Mouse (Mus musculus) liver, embryonic 16.5 days (tissue): ENCODE results near the gene Tph1. TPM values are rescaled to one million over a fixed set of nuclear protein-coding genes. Genes with fewer than 3 reads are reported as not detected.

Experiments used
- ATAC-seq: fragments of 200-750 bp; cut with Nextera tagmentation; 2 replicates; pipeline ENCODE4 v1.8.0; 2017; ENCODE audit warnings: low read depth, mild to moderate bottlenecking, moderate number of reproducible peaks, moderate library complexity
- H3K27ac ChIP-seq: fragments of 300-500 bp; sonication (generic); 2 replicates; pipeline ENCODE4 v1.5.1; 2014; ENCODE audit warnings: mild to moderate bottlenecking, low read length
- H3K27me3 ChIP-seq: fragments of 300-500 bp; sonication (generic); 2 replicates; pipeline ENCODE4 v1.6.1; 2014; ENCODE audit warnings: low read depth, low read length, mixed read lengths; ENCODE audit not compliant: control insufficient read depth, insufficient read depth
- H3K36me3 ChIP-seq: fragments of 300-500 bp; sonication (generic); 2 replicates; pipeline ENCODE4 v1.6.1; 2014; ENCODE audit warnings: mild to moderate bottlenecking; ENCODE audit not compliant: control insufficient read depth, insufficient read depth
- H3K4me1 ChIP-seq: fragments of 300-500 bp; sonication (generic); 2 replicates; pipeline ENCODE4 v1.6.1; 2014; ENCODE audit warnings: low read depth, low read length, mixed read lengths; ENCODE audit not compliant: control insufficient read depth
- H3K4me2 ChIP-seq: fragments of 300-500 bp; sonication (generic); 2 replicates; pipeline ENCODE4 v1.6.1; 2014; ENCODE audit warnings: low read depth, low read length, mixed read lengths
- H3K4me3 ChIP-seq: fragments of 300-500 bp; sonication (generic); 2 replicates; pipeline ENCODE4 v1.5.1; 2014; ENCODE audit warnings: low read depth, mild to moderate bottlenecking, low read length
- H3K9ac ChIP-seq: fragments of 300-500 bp; sonication (generic); 2 replicates; pipeline ENCODE4 v1.6.1; 2014; ENCODE audit warnings: low read depth, low read length
- H3K9me3 ChIP-seq: fragments of 300-500 bp; sonication (generic); replicated peaks from 2 replicates; pipeline ENCODE4 v1.6.1; 2016; ENCODE audit warnings: low read length; ENCODE audit not compliant: control insufficient read depth
- WGBS: fragments of 180-500 bp; shearing (Covaris S2); extraction: QIAGEN DNeasy Blood & Tissue Kit; methylation state at CpG from one replicate; pipeline ENCODE4 v1.1.7; 2014; ENCODE audit not compliant: insufficient replicate concordance; 5-methylcytosine and 5-hydroxymethylcytosine counted together
- polyA plus RNA-seq: library from polyadenylated mRNA; unstranded; fragments of >200 nt; fragmentation: Nextera tagmentation; extraction: Ambion mirVana; gene quantifications from 2 replicates; pipeline ENCODE4 v1.2.1, GENCODE M21; 2015

Tph1 gene
- polyA plus RNA-seq, 1 experiment from 2014 or later: 0.06 TPM

DNA sequence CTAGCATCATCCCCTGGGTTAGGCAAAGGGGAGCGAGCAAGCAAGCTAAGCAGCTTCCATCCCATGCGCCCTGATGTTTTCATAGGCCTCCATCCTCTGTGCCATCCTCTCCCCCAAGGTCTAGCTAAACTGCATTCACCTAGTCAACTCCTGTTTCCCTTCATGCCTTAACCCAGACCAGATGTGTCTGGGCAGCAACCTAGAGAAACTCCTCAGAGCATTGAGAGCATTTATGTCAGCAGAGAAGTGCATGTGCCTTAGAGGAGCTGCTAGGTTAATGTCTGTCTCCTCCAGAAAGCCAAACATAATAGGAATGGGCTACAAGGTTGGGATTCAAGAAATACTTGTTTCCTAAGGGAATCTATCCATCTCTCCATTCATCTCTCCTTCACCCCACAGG, 75.3 kb downstream of the Tph1 start:
- H3K9ac ChIP-seq: no peak overlapping the region
- no peaks in the 10 kb centered on the region for H3K27me3 ChIP-seq
- no peaks in the 10 kb centered on the region for H3K36me3 ChIP-seq
- H3K4me3 ChIP-seq: no peak overlapping the region
- no peak for ATAC-seq
- WGBS: 71% methylated on average over 2 of the region's 2 CpGs
- H3K4me1 ChIP-seq: no peaks in the 10 kb centered on the region
- H3K4me2 ChIP-seq: no peak overlapping the region
- H3K27ac ChIP-seq: no peak overlapping the region
- H3K9me3 ChIP-seq: no peaks in the 10 kb centered on the region

Other genes with a start within 250 kb of the Tph1 start
- 4.8 and 4.9 TPM in 2 replicates for gene Sergef, start 32.7 kb downstream of the Tph1 start, polyA plus RNA-seq
- 11.8 and 12.6 TPM in 2 replicates for gene Saal1, start 38.1 kb upstream of the Tph1 start, polyA plus RNA-seq
- gene Saa3, start 43.2 kb upstream of the Tph1 start, polyA plus RNA-seq: 18.5 and 29.5 TPM in 2 replicates
- 10.2 and 13.6 TPM in 2 replicates for gene Saa4, start 60.1 kb upstream of the Tph1 start, polyA plus RNA-seq
- gene Saa1, start 70.4 kb upstream of the Tph1 start, polyA plus RNA-seq: not detected in 2 replicates
- not detected in 2 replicates for gene Saa2, start 79.3 kb upstream of the Tph1 start, polyA plus RNA-seq
- 7.2 and 7.4 TPM in 2 replicates for gene Hps5, start 123.5 kb upstream of the Tph1 start, polyA plus RNA-seq
- 22.7 and 26.1 TPM in 2 replicates for gene Gtf2h1, start 123.6 kb upstream of the Tph1 start, polyA plus RNA-seq
- gene Ldha, start 168.9 kb upstream of the Tph1 start, polyA plus RNA-seq: 2,014 and 2,183 TPM in 2 replicates
- 0.17 and 0.26 TPM in 2 replicates for gene Ldhc, start 188.7 kb upstream of the Tph1 start, polyA plus RNA-seq
- 54.4 and 54.6 TPM in 2 replicates for gene Tsg101, start 247.4 kb upstream of the Tph1 start, polyA plus RNA-seq